22 mouse cellular contexts compared by ENCODE assay signal in genomic region chr8:127230233-127230595, GRCm38 (mm10).
A peak's percentile ranks its signal among the peaks of the same experiment; 100 is the strongest.
DNase-seq lines count a peak whose midpoint lies in the region; ATAC-seq and TF ChIP-seq lines count a peak whose summit lies in the region.
"Had no signal": no experiment of that assay in that cellular context is flagged by ENCODE, and none has a peak within 500 bp of the region (broad histone marks: within the 10 kb centered on the region; RNA-seq: fewer than 3 reads in every experiment).

No protein-coding gene starts in this region.

- WGBS in forebrain, embryonic 15.5 days = 34% methylated on average over 8 of the region's 8 CpGs
- 75% methylated on average over 8 of the region's 8 CpGs for WGBS in forebrain, embryonic 11.5 days
- 45% methylated on average over 8 of the region's 8 CpGs for WGBS in hindbrain, embryonic 13.5 days
- 46% methylated on average over 8 of the region's 8 CpGs for WGBS in midbrain, embryonic 15.5 days

- no peak overlapping the region for H3K4me2 ChIP-seq in forebrain, embryonic 15.5 days (replicated peaks)
- H3K4me2 ChIP-seq in forebrain, embryonic 11.5 days (ENCODE audit: low read depth, low read length, severe bottlenecking) = no peak overlapping the region
- H3K4me2 ChIP-seq in hindbrain, embryonic 13.5 days = no peak overlapping the region
- H3K4me2 ChIP-seq in midbrain, embryonic 15.5 days = no peak overlapping the region
- H3K4me2 ChIP-seq: heart, embryonic 15.5 days; liver, embryonic 13.5 days; neural tube, embryonic 12.5 days; stomach, embryonic 15.5 days had no signal

- peak overlapping the region; percentile 15; the same call in 1 of the 2 replicates for H3K27ac ChIP-seq in forebrain, embryonic 15.5 days (replicated peaks)
- H3K27ac ChIP-seq in forebrain, embryonic 11.5 days (ENCODE audit: low read depth, low read length) = no peak overlapping the region
- 0 out of 2 replicates have a peak overlapping the region, but pooled peaks have one; percentile 0 for H3K27ac ChIP-seq in layer of hippocampus, adult 2 months
- H3K27ac ChIP-seq in hindbrain, embryonic 13.5 days = 0 out of 2 replicates have a peak overlapping the region, but pooled peaks have one; percentile 40
- H3K27ac ChIP-seq in midbrain, embryonic 15.5 days = peak overlapping the region; percentile 40; the same call in 1 of the 2 replicates
- H3K27ac ChIP-seq: heart, embryonic 15.5 days; liver, embryonic 13.5 days; macrophage; neural tube, embryonic 12.5 days; stomach, embryonic 15.5 days had no signal

- DNase-seq in forebrain, embryonic 11.5 days (ENCODE audit: low spot score) = no peak
- DNase-seq in layer of hippocampus, adult 2 months (ENCODE audit: low spot score in 2 of 2) = peak in 1 of 2 experiments; percentile 8
- no peak for DNase-seq in layer of hippocampus, adult 9-11 months
- no peak for DNase-seq in right cerebral cortex, postnatal 10 days (ENCODE audit: low spot score in 2 of 2)
- no peak for DNase-seq in spleen, postnatal 10 days (ENCODE audit: low spot score in 2 of 2)
- DNase-seq: adrenal gland, postnatal 25 days; cerebellum, adult 11-12 months; cerebellum, postnatal 14 days; embryo, embryonic 11 days; gastrocnemius, postnatal 14 days; heart, postnatal 4 days; liver, embryonic 13.5 days; thymus, adult 2 months had no signal

- no peaks in the 10 kb centered on the region for H3K27me3 ChIP-seq in forebrain, embryonic 15.5 days
- no peaks in the 10 kb centered on the region for H3K27me3 ChIP-seq in forebrain, embryonic 11.5 days (ENCODE audit: control insufficient read depth, insufficient read depth, low read length)
- H3K27me3 ChIP-seq in hindbrain, embryonic 13.5 days = no peaks in the 10 kb centered on the region
- H3K27me3 ChIP-seq in midbrain, embryonic 15.5 days (replicated peaks) = no peaks in the 10 kb centered on the region
- H3K27me3 ChIP-seq: CH12.LX; heart, embryonic 15.5 days; liver, embryonic 13.5 days; neural tube, embryonic 12.5 days; stomach, embryonic 15.5 days had no signal

- H3K9ac ChIP-seq in forebrain, embryonic 15.5 days (replicated peaks) = no peak overlapping the region
- no peak overlapping the region for H3K9ac ChIP-seq in forebrain, embryonic 11.5 days (ENCODE audit: low read length)
- H3K9ac ChIP-seq in hindbrain, embryonic 13.5 days = no peak overlapping the region
- H3K9ac ChIP-seq in midbrain, embryonic 15.5 days = no peak overlapping the region
- H3K9ac ChIP-seq: heart, embryonic 15.5 days; liver, embryonic 13.5 days; neural tube, embryonic 12.5 days; stomach, embryonic 15.5 days had no signal

- no peak overlapping the region for H3K4me3 ChIP-seq in forebrain, embryonic 15.5 days
- H3K4me3 ChIP-seq in forebrain, embryonic 11.5 days (ENCODE audit: low read depth, low read length) = no peak overlapping the region
- no peak overlapping the region for H3K4me3 ChIP-seq in layer of hippocampus, adult 2 months
- no peak overlapping the region for H3K4me3 ChIP-seq in hindbrain, embryonic 13.5 days
- no peak overlapping the region for H3K4me3 ChIP-seq in midbrain, embryonic 15.5 days
- H3K4me3 ChIP-seq: heart, embryonic 15.5 days; liver, embryonic 13.5 days; neural tube, embryonic 12.5 days; stomach, embryonic 15.5 days had no signal

- no peak for ATAC-seq in forebrain, embryonic 15.5 days (replicated peaks)
- ATAC-seq in forebrain, embryonic 11.5 days (replicated peaks; ENCODE audit: low FRiP score) = no peak
- no peak; the same call in 1 of the 2 replicates for ATAC-seq in hindbrain, embryonic 13.5 days (ENCODE audit: low FRiP score)
- no peak for ATAC-seq in midbrain, embryonic 15.5 days (replicated peaks)
- ATAC-seq: intestine, postnatal 0 days had no signal

- peaks cover 16% of the 10 kb centered on the region for H3K4me1 ChIP-seq in forebrain, embryonic 15.5 days
- no peaks in the 10 kb centered on the region for H3K4me1 ChIP-seq in forebrain, embryonic 11.5 days (replicated peaks; ENCODE audit: control insufficient read depth, insufficient read depth, low read length)
- H3K4me1 ChIP-seq in hindbrain, embryonic 13.5 days (replicated peaks) = peaks cover 33% of the 10 kb centered on the region
- peaks cover 19% of the 10 kb centered on the region for H3K4me1 ChIP-seq in midbrain, embryonic 15.5 days

- no peaks in the 10 kb centered on the region for H3K36me3 ChIP-seq in forebrain, embryonic 15.5 days
- H3K36me3 ChIP-seq in forebrain, embryonic 11.5 days (ENCODE audit: control insufficient read depth, insufficient read depth, low read length) = no peaks in the 10 kb centered on the region
- H3K36me3 ChIP-seq in hindbrain, embryonic 13.5 days = no peaks in the 10 kb centered on the region
- no peaks in the 10 kb centered on the region for H3K36me3 ChIP-seq in midbrain, embryonic 15.5 days (replicated peaks)
- H3K36me3 ChIP-seq: liver, embryonic 13.5 days; neural tube, embryonic 12.5 days; stomach, embryonic 15.5 days had no signal

- no peak for TF ChIP-seq CTCF in layer of hippocampus, adult 2 months (conservative IDR thresholded peaks at IDR 0.05)

- H3K9me3 ChIP-seq in forebrain, embryonic 15.5 days = no peaks in the 10 kb centered on the region
- H3K9me3 ChIP-seq in forebrain, embryonic 11.5 days (ENCODE audit: control insufficient read depth, low read length) = no peaks in the 10 kb centered on the region
- H3K9me3 ChIP-seq in hindbrain, embryonic 13.5 days = no peaks in the 10 kb centered on the region
- no peaks in the 10 kb centered on the region for H3K9me3 ChIP-seq in midbrain, embryonic 15.5 days
- H3K9me3 ChIP-seq: heart, embryonic 15.5 days; liver, embryonic 13.5 days; neural tube, embryonic 12.5 days; stomach, embryonic 15.5 days had no signal
